Mouse (Mus musculus) spleen, postnatal 4 days (tissue): ENCODE data around the gene Sesn2.

ENCODE experiments used
- DNase-seq, 2 experiments: peaks; one replicate each; pipeline ENCODE4 v3.0.0; 2022; ENCODE audit warnings: low spot score in 2 of 2

Sesn2 gene

DNA sequence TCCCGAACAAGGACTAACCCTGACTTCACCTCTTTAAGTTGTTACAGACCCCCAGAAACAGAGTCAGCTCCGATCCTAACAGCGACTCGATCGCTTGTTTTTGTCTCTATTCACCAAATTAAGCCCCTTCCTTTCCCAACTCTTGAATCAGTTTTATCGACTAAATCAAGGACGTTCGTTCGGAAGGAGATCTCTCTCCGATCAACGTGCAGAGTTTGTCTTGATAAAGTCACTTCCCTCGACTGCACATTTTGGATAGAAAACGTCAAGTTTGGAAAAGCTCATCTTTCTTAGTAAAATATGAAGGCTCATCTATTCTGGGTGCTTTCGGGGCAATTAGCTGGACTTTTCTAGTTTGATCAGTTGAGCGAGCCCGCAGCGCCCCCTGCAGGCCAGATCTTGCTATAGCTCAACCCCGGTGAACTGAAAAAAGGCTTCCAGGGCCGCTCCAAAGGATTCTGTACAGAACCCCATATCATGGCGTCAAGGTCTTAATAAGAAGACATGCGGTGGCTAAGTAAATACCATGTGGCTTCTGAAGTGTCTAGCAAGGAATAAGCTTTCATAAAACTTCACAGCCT is 4.3 kb upstream of the Sesn2 start:
- DNase-seq = peak; percentile 87 to 96

DNA sequence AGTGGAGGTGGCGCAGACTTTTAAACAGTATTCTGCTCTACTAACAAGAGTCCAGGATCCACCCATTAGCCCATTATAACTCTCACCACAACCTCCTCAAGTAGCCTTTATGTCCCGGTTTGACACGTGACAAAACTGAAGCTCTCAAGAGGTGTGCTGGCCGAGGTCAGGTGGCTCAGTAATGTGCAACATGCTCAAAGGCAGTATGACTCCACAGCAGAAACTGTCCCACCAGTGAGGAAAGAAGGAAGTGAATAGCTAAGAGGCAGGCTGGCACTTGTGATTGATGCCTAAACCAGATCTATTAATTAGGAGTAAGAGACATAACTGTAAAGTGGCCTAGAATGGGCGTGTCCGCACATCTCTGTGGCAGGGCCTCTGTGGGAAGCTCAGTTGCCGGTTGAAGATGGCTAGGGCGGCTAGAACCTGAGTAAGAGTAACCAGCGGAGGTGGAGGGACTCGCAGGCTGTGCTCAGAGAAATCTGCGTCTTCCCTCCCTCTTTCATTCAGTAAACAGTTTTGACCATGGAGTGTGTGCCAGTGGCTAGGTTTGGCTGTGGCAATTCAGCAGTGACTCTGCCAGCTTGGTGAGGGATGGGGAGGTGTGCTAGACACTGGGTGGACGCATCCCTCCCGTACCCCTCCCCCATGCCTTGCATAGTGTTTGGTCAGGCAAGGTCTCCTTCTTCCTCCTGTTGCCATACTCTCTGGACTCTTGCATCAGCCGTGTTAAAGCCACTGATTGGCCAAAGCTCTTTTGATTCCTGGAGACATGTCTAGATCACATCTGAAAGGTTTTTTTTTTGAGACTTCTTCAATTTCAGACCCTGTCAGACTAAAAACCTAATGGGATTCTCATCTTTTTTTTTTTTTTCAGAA is 3.3 kb upstream of the Sesn2 start:
- peak in 1 of 2 experiments; percentile 46 for DNase-seq

DNA sequence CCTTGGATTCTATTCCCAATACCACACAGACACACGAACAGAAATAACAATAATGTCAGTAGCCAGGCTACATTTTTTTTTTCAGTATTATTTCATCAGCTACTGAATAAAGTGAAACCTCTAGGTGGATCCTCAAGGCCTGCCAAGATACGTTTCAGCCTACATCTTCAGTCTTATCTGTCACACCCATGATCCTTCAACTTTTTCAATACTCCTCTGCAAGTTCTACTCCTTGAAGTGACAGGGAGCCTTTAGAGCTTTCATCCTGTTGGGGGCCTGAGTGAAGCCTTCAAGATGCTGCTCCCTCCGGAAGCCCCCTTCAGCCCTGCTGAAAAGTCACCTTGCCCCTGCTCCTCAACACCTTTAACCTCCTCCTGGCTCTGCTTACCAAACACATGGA is 1.8 kb upstream of the Sesn2 start:
- no peak for DNase-seq

DNA sequence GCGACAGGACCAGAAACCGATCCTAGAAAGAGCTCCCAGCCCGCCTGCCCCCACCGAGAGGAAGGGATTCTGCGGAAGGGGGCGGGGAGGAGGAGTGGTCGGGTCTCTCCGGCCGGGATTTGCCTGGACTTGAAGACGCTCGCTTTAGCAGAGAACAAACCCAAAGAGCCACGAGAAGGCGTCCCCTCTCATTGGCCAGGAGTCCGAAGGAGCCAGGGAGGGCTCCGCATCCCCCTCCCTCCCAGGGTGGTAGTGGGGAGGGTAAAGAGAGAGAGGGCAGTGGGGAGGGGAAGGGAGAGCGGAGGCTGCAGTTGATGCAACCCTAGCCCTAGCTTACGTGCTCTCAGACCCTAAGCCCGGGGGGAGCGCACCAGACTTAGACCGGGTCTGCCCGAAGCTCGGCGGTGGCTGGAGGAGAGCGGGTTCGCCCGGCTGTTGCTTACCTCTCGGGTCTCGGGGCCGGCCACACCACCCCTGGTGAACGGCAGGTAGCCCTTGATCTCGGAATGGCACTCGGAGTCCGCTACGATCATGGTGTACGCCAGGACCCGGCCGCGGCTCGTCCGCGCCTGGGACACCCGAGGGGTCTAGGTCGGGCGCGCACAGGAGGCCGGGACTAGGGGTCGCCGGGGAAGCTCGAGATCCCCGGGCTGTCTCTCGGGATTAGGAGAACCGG is 542 bp downstream of the Sesn2 start:
- DNase-seq = peak; percentile 57 to 85

GRCm38 (mm10) chr4:132507210-132507609 is 3.1 kb downstream of the Sesn2 start:
- DNase-seq = no peak

DNA sequence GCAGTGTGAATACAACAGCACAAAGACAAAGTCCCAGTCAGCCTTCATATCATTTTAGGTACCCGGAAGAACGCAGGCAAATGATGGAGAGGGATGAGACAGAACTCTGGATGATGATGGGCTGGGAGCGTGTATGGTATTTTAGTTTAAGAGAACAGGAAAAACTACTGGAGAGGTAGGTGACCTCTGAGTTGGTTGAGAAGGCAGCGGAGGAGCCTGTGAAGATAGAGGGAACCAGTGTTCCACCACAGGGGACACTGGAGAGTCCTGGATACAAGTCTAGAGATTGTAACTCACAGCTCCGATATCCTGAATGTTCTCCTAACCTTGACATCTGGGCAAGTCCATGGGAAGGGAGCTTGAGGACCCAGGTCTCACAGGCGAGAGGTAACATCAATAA is 4.1 kb downstream of the Sesn2 start:
- no peak for DNase-seq

- DNase-seq = no peak
Measured at GRCm38 (mm10) chr4:132505800-132506199, 4.5 kb downstream of the Sesn2 start.

DNA sequence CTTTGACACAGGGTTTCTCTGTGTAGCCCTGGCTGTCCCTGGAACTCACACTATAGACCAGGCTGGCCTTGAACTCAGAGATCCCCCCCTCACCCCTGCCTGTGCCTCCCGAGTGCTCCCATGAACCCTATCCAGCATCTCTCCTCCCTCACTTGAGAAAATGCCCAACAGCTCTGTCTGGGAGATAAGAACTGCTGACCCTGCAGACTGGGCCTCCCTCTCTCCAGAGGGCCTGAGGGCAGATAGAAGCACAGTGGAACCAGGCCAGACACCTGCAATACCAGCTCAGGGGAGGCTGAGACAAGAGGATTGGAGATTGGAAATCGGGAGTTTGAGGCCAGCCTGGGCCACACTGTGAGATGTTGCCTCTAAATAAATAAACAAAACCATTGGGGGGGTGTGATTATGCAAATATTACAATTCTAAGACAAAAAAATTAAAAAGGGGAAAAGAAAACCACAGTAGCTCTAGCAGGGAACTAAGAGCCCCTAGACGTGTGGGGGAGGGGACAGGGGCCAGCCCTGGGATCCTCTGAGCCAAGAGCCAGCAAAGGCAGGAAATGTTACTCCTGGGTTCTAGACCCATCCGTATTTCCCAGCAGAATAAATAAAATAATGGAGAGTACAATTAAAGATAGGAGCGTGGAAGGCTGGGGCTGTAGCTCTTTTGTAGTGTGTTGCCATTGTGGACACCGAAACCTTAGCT is 5.1 kb downstream of the Sesn2 start:
- DNase-seq = peak in 1 of 2 experiments; percentile 37

GRCm38 (mm10) chr4:132503344-132503743 is 7.0 kb downstream of the Sesn2 start:
- no peak for DNase-seq

DNA sequence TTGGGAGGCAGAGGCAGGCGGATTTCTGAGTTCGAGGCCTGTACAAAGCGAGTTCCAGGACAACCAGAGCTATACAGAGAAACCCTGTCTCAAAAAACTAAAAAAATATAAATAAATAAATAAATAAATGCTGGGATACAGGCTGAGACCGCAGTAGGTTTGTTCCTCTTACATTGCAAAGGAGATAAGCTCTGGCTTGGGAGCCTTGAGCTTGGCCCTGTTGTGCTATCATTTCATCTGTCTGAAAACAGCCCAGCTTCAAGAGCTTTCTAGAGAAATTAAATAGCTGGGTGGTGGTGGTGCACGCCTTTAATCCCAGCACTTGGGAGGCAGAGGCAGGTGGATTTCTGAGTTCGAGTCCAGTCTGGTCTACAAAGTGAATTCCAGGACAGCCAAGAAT is 8.7 kb downstream of the Sesn2 start:
- no peak for DNase-seq

GRCm38 (mm10) chr4:132494271-132494918 is 15.9 kb downstream of the Sesn2 start:
- peak in 1 of 2 experiments; percentile 38 for DNase-seq

- DNase-seq = no peak
Measured at GRCm38 (mm10) chr4:132492178-132493060, 17.9 kb downstream of the Sesn2 start.

DNA sequence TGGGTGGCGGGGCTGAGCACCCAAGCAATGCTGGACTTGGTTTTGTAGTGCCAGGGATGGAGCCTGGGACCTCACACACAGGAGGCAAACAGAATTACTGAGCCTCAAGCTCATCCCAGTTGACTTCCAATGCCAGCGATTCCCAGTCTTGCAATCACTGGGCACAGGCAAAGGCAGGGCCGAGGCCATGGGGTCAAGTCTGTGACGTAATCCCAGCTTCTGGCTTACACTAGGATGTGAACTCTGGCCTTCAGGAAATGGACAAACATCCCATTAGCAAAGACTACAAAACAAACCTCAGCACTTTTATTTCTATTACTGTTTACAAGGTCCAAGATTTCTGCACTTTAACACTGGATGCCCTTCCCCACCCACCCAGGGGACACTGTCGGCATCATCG is 18.6 kb downstream of the Sesn2 start:
- DNase-seq = no peak

- no peak for DNase-seq
Measured at GRCm38 (mm10) chr4:132491057-132491456, 19.2 kb downstream of the Sesn2 start.

- DNase-seq = no peak
Measured at GRCm38 (mm10) chr4:132490273-132491010, 19.9 kb downstream of the Sesn2 start.

DNA sequence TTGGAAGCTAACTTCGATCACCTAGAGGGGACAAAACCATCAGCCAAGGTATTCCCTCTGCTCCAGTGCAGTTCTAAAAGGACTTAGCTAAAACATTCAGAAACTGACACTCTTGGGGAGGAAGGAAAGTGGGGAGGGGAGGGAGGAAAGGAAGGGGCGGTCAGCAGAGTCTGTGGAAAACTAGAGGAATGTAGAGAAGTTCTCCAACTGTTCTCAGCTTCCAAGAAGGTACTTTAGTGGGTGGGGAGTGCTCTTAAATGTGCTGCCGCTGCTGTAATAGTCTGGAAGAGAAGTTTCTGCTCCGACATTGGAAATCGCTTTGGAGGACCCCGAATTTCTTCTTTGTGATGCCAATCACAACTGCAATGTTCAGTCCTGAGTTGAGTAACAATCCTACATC is 21.3 kb downstream of the Sesn2 start:
- no peak for DNase-seq

GRCm38 (mm10) chr4:132488521-132488920 is 21.8 kb downstream of the Sesn2 start:
- DNase-seq = no peak

- no peak for DNase-seq
Measured at GRCm38 (mm10) chr4:132484820-132485219, 25.5 kb downstream of the Sesn2 start.

DNA sequence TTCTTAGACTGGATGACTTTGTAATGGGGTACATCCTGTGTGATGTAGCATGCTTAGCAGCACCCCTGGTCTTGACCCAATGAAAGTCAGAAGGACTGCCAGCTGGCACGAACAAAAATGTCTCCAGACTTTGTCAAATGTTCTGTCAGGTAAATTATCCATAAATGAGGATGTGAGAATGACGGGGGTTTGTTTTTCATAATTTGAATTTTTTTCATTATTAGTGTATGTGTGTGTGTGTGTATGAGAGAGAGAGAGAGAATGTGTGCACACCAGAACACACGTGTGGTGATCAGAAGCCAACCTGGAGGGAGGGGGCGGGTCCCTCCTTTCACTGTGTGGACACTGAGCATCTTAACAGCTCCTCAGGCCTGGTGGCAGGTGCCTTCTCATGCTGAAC is 26.1 kb downstream of the Sesn2 start:
- no peak for DNase-seq
